7 mouse cellular contexts compared by ENCODE assay signal in the genomic region with DNA sequence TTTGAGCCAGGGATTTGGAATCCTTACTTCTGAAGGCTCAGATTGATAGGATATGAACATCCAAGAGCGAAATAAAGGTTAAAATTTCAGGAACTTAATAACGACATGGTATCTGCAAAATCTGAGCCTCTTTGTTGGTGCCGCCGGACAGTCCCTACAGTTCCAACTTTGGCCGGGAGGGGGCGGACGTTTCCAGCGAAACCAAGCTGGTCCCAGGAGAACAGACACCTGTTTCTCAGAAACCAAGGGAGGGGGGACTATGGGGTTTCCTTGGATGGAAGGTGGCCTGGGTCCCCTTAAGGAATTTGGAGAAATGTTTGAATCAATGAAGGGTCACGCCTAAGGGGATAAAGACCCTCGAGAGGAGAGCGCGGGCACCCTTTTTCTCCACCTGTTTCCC. TPM values are rescaled to one million over a fixed set of nuclear protein-coding genes. Genes with fewer than 3 reads are reported as not detected.
A peak's percentile ranks its signal among the peaks of the same experiment; 100 is the strongest.
DNase-seq lines count a peak whose midpoint lies in the region; TF ChIP-seq lines count a peak whose summit lies in the region.

No protein-coding gene starts in this region.

- H3K9me3 ChIP-seq in MEL (replicated peaks; ENCODE audit: insufficient read depth, low read length): no peaks in the 10 kb centered on the region

- H3K79me2 ChIP-seq in MEL (ENCODE audit: control insufficient read depth, insufficient read depth, low read length, poor library complexity): no peaks in the 10 kb centered on the region

- H3K27me3 ChIP-seq in MEL (ENCODE audit: control insufficient read depth in 1 of 2, insufficient read depth in 2 of 2, low read length in 2 of 2): no peaks in the 10 kb centered on the region
- H3K27me3 ChIP-seq in spleen, adult 2 months (ENCODE audit: control insufficient read depth, insufficient read depth, low read length): no peaks in the 10 kb centered on the region

- peak; percentile 75 for DNase-seq in CD4-positive helper T cell, adult 2 months (ENCODE audit: low read depth, low spot score)
- peak; percentile 74 for DNase-seq in MEL (ENCODE audit: low read depth, low spot score)
- DNase-seq in cerebellum, postnatal 10 days: peak; percentile 92 to 96
- peak; percentile 90 for DNase-seq in gastrocnemius, postnatal 10 days
- DNase-seq in layer of hippocampus, adult 9-10 months (ENCODE audit: low spot score): peak; percentile 58
- DNase-seq in lung, postnatal 36 days: peak; percentile 88
- DNase-seq in spleen, adult 2 months (ENCODE audit: low read depth in 1 of 2, low spot score in 2 of 2): peak in 1 of 2 experiments; percentile 79

- peak; percentile 78 for TF ChIP-seq RAD21 in MEL (IDR thresholded peaks at IDR 0.05; ENCODE audit: low read depth, low read length)

- no peak for TF ChIP-seq EP300 in MEL (IDR thresholded peaks at IDR 0.05; ENCODE audit: low read depth in 1 of 2, low read length in 2 of 2)

- H3K36me3 ChIP-seq in MEL (ENCODE audit: control insufficient read depth in 1 of 2, insufficient read depth in 2 of 2, low read length in 2 of 2): peaks cover 0 to 16% of the 10 kb centered on the region in 2 experiments; a peak in 2 of 4 replicates
- peaks cover 5% of the 10 kb centered on the region for H3K36me3 ChIP-seq in spleen, adult 2 months (ENCODE audit: control insufficient read depth, insufficient read depth, low read length)

- peak; percentile 67 to 95 (median 82) for TF ChIP-seq CTCF in MEL (IDR thresholded peaks at IDR 0.05 in 2 of 3, conservative IDR thresholded peaks at IDR 0.05 in 1 of 3; ENCODE audit: control insufficient read depth in 1 of 3, insufficient read depth in 1 of 3, low read depth in 2 of 3, low read length in 3 of 3, poor library complexity in 1 of 3, severe bottlenecking in 1 of 3)
- TF ChIP-seq CTCF in spleen, adult 2 months (IDR thresholded peaks at IDR 0.05; ENCODE audit: extremely low read depth, insufficient read depth, insufficient read length, insufficient replicate concordance): peak; percentile 93

- 32% methylated on average over 12 of the region's 12 CpGs for WGBS in spleen, adult 2 months

- no peak overlapping the region for H3K9ac ChIP-seq in MEL (ENCODE audit: control insufficient read depth, low read depth, low read length, poor library complexity, severe bottlenecking)

- H3K4me1 ChIP-seq in MEL (ENCODE audit: control insufficient read depth in 1 of 2, insufficient read depth in 2 of 2, low read length in 2 of 2): peaks cover 11 to 14% of the 10 kb centered on the region in 2 experiments
- peaks cover 3% of the 10 kb centered on the region; the same call in 1 of the 2 replicates for H3K4me1 ChIP-seq in spleen, adult 2 months (ENCODE audit: control insufficient read depth, insufficient read depth, insufficient read length)

- no peak for TF ChIP-seq POLR2A in MEL (IDR thresholded peaks at IDR 0.05; ENCODE audit: control insufficient read depth in 1 of 2, insufficient read depth in 1 of 2, low read depth in 1 of 2, low read length in 2 of 2, poor library complexity in 1 of 2)
- TF ChIP-seq POLR2A in spleen, adult 2 months (IDR thresholded peaks at IDR 0.05; ENCODE audit: low read depth, low read length): no peak

- no peak overlapping the region for H3K4me3 ChIP-seq in MEL (ENCODE audit: control insufficient read depth in 1 of 2, insufficient read depth in 1 of 2, low read depth in 2 of 2, low read length in 2 of 2)
- H3K4me3 ChIP-seq in spleen, adult 2 months (ENCODE audit: extremely low read depth, insufficient read depth, insufficient read length): no peak overlapping the region

- no peak overlapping the region for H3K27ac ChIP-seq in MEL (ENCODE audit: control insufficient read depth, low read depth, low read length)
- H3K27ac ChIP-seq in spleen, adult 2 months (ENCODE audit: insufficient read depth, low read length): no peak overlapping the region

TF ChIP-seq in MEL, 35 proteins besides CTCF, POLR2A, EP300 and RAD21:
- no peak for TF ChIP-seq MAFK (IDR thresholded peaks at IDR 0.05; ENCODE audit: borderline replicate concordance, low read depth, low read length)
- TF ChIP-seq ZC3H11A (IDR thresholded peaks at IDR 0.05; ENCODE audit: low read depth, low read length): peak; percentile 66
- no peak for TF ChIP-seq JUND (IDR thresholded peaks at IDR 0.05; ENCODE audit: low read depth, low read length)
- TF ChIP-seq CHD1 (IDR thresholded peaks at IDR 0.05; ENCODE audit: low read depth, low read length): no peak
- 0 out of 2 replicates have a peak, but pooled peaks have one; percentile 46 for TF ChIP-seq MAZ (IDR thresholded peaks at IDR 0.05; ENCODE audit: low read depth, low read length)
- TF ChIP-seq SMC3 (IDR thresholded peaks at IDR 0.05; ENCODE audit: low read depth, low read length): peak; percentile 87
TF ChIP-seq in MEL: peak in this region for 3.

RNA-seq across cellular contexts. Expression of gene Lrfn1, which starts 5.3 kb away (rescaled TPM):
- 1.2 and 1.9 TPM in 2 replicates for total RNA-seq in MEL (2012; rRNA removed)
- 1 to 10 TPM in 1 of 2 experiments, not detected in 1; 5.8 TPM for polyA plus RNA-seq in MEL (2012; ENCODE audit: insufficient read depth in 1 of 2, insufficient read length in 2 of 2, low read depth in 1 of 2, low replicate concordance in 2 of 2, missing spikeins in 1 of 2)
- 1 to 10 TPM; 1.4 to 2.0 TPM for total RNA-seq in gastrocnemius, postnatal 10 days (2021)
- polyA plus RNA-seq in spleen, adult 2 months (2012; rRNA removed): 2.7 and 3.3 TPM in 2 replicates

RNA-seq across cellular contexts. Expression of gene Gmfg, which starts 9.2 kb away (rescaled TPM):
- total RNA-seq in MEL (2012; rRNA removed): 25.1 and 31.2 TPM in 2 replicates
- polyA plus RNA-seq in MEL (2012; ENCODE audit: insufficient read depth in 1 of 2, insufficient read length in 2 of 2, low read depth in 1 of 2, low replicate concordance in 2 of 2, missing spikeins in 1 of 2): 10 to 100 TPM in 1 of 2 experiments, not detected in 1; 25.0 TPM
- 10 to 100 TPM in 1 of 2 experiments, 1 to 10 TPM in 1; 10.0 to 10.8 TPM for total RNA-seq in gastrocnemius, postnatal 10 days (2021)
- polyA plus RNA-seq in spleen, adult 2 months (2012; rRNA removed): 43.1 and 46.2 TPM in 2 replicates

RNA-seq across cellular contexts. Expression of gene Paf1, which starts 53.7 kb away (rescaled TPM):
- 49.9 and 53.5 TPM in 2 replicates for total RNA-seq in MEL (2012; rRNA removed)
- 100 to 1,000 TPM in 1 of 2 experiments, 10 to 100 TPM in 1; 99.9 to 645 TPM for polyA plus RNA-seq in MEL (2012; ENCODE audit: insufficient read depth in 1 of 2, insufficient read length in 2 of 2, low read depth in 1 of 2, low replicate concordance in 2 of 2, missing spikeins in 1 of 2)
- total RNA-seq in gastrocnemius, postnatal 10 days (2021): 10 to 100 TPM; 36.5 to 46.2 TPM
- 85.1 and 88.6 TPM in 2 replicates for polyA plus RNA-seq in spleen, adult 2 months (2012; rRNA removed)

RNA-seq across cellular contexts. Expression of gene Med29, which starts 53.9 kb away (rescaled TPM):
- total RNA-seq in MEL (2012; rRNA removed): 23.7 and 31.1 TPM in 2 replicates
- 10 to 100 TPM in 1 of 2 experiments, not detected in 1; 39.6 TPM for polyA plus RNA-seq in MEL (2012; ENCODE audit: insufficient read depth in 1 of 2, insufficient read length in 2 of 2, low read depth in 1 of 2, low replicate concordance in 2 of 2, missing spikeins in 1 of 2)
- 10 to 100 TPM; 22.6 to 23.0 TPM for total RNA-seq in gastrocnemius, postnatal 10 days (2021)
- 26.6 and 31.5 TPM in 2 replicates for polyA plus RNA-seq in spleen, adult 2 months (2012; rRNA removed)
